Mouse (Mus musculus) c-Kit-positive CD71-positive TER-119-positive erythroid progenitor cells, embryonic 14.5 days (primary cell): ENCODE data around the gene Il15ra.

Experiments
- DNase-seq: peaks from one replicate; pipeline ENCODE4 v3.0.0-alpha.2; 2013; ENCODE audit warnings: low spot score

Il15ra gene

GRCm38 (mm10) chr2:11705201-11706025 lies at the start of gene Il15ra:
TSS of gene Il15ra (plus strand) at chr2:11705290.
- DNase-seq = no peak

- DNase-seq = no peak
These were observed 47.5 kb upstream of the Il15ra start for GRCm38 (mm10) chr2:11657581-11657980.

- DNase-seq = no peak
These were observed 45.8 kb upstream of the Il15ra start for GRCm38 (mm10) chr2:11659263-11659662.

GRCm38 (mm10) chr2:11662143-11662906 lies 42.8 kb upstream of the Il15ra start:
- no peak for DNase-seq

GRCm38 (mm10) chr2:11662907-11663230 lies 42.2 kb upstream of the Il15ra start:
- DNase-seq = no peak

GRCm38 (mm10) chr2:11663961-11664360 lies 41.1 kb upstream of the Il15ra start:
- peak; percentile 57 for DNase-seq

- DNase-seq = no peak
These were observed 40.7 kb upstream of the Il15ra start for GRCm38 (mm10) chr2:11664367-11664766.

GRCm38 (mm10) chr2:11664806-11665205 lies 40.3 kb upstream of the Il15ra start:
- no peak for DNase-seq

- no peak for DNase-seq
These were observed 39.8 kb upstream of the Il15ra start for GRCm38 (mm10) chr2:11665326-11665725.

- DNase-seq = no peak
These were observed 32.9 kb upstream of the Il15ra start for GRCm38 (mm10) chr2:11672144-11672543.

GRCm38 (mm10) chr2:11679626-11680025 lies 25.5 kb upstream of the Il15ra start:
- DNase-seq = no peak

- no peak for DNase-seq
These were observed 22.4 kb upstream of the Il15ra start for GRCm38 (mm10) chr2:11682712-11683111.

GRCm38 (mm10) chr2:11686512-11686911 lies 18.6 kb upstream of the Il15ra start:
- no peak for DNase-seq

GRCm38 (mm10) chr2:11687436-11687835 lies 17.7 kb upstream of the Il15ra start:
- no peak for DNase-seq

GRCm38 (mm10) chr2:11690201-11690890 lies 14.7 kb upstream of the Il15ra start:
- DNase-seq = no peak

GRCm38 (mm10) chr2:11693352-11693751 lies 11.7 kb upstream of the Il15ra start:
- DNase-seq = no peak

GRCm38 (mm10) chr2:11694104-11694503 lies 11.0 kb upstream of the Il15ra start:
- no peak for DNase-seq

GRCm38 (mm10) chr2:11695867-11696266 lies 9.2 kb upstream of the Il15ra start:
- DNase-seq = no peak

GRCm38 (mm10) chr2:11698994-11699393 lies 6.1 kb upstream of the Il15ra start:
- no peak for DNase-seq

- DNase-seq = no peak
These were observed 5.2 kb upstream of the Il15ra start for GRCm38 (mm10) chr2:11699905-11700304.

GRCm38 (mm10) chr2:11706030-11706745 lies 1.1 kb downstream of the Il15ra start:
- DNase-seq = no peak

- no peak for DNase-seq
These were observed 1.6 kb downstream of the Il15ra start for GRCm38 (mm10) chr2:11706746-11707065.
